Mouse (Mus musculus): ENCODE data around the gene Gkn1.

GRCm38 (mm10) chr6:87389455-87389989, 38.8 kb upstream of the Gkn1 start:
- TF ChIP-seq CTCF (IDR thresholded peaks at IDR 0.05) (no peak), POLR2A (IDR thresholded peaks at IDR 0.05; ENCODE audit: insufficient read depth, low read depth, low read length) (no peak), EP300 (IDR thresholded peaks at IDR 0.05; ENCODE audit: insufficient read depth, low read depth, low read length) (no peak)

Data from heart, adult 2 months (tissue).